Mouse (Mus musculus) adrenal gland, postnatal 36 days (tissue): Measurements from ENCODE around the gene Tram2. TPM values are rescaled to one million over a fixed set of nuclear protein-coding genes. Genes with fewer than 3 reads are reported as not detected.

ENCODE experiments used
- DNase-seq, 2 experiments: peaks; one replicate each; pipeline ENCODE4 v3.0.0; 2021; ENCODE audit warnings: mixed read lengths in 1 of 2
- total RNA-seq, 2 experiments: library from RNA; stranded (reverse); gene quantifications; 2 replicates each; pipeline ENCODE4 v1.2.3; 2021

Tram2 gene
- total RNA-seq, 2 experiments from 2014 or later: 5.3 to 7.8 TPM

GRCm38 (mm10) chr1:21014463-21014862 is 64.6 kb downstream of the Tram2 start:
- peak; percentile 90 to 91 for DNase-seq

DNA sequence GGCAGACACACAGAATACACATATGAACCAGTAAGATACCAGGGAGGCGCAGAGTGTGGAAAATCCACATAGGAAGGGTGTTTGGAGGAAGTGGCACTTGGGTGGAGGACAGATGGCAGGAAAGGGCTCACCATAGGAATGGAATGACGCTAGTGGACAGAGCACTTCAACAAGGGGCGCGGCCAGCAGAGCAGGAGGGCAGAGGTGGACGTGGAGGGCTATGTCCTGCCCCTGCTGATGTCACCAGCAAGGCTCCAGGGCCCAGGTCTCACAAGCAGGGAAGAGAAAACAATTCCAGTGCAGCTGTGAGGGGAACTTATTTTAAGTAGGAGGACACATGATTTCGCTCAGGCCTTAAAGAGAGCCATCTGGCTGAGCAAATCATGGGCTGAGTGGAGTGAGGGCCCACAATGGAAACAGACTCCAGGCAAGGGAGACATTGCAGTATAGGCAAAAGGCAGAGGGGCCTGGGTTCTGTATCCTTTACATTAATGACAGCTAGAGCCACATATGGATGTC is 68.7 kb downstream of the Tram2 start:
- DNase-seq: no peak

- peak; percentile 48 to 70 for DNase-seq
Measured at GRCm38 (mm10) chr1:21008891-21009290, 70.1 kb downstream of the Tram2 start.

DNA sequence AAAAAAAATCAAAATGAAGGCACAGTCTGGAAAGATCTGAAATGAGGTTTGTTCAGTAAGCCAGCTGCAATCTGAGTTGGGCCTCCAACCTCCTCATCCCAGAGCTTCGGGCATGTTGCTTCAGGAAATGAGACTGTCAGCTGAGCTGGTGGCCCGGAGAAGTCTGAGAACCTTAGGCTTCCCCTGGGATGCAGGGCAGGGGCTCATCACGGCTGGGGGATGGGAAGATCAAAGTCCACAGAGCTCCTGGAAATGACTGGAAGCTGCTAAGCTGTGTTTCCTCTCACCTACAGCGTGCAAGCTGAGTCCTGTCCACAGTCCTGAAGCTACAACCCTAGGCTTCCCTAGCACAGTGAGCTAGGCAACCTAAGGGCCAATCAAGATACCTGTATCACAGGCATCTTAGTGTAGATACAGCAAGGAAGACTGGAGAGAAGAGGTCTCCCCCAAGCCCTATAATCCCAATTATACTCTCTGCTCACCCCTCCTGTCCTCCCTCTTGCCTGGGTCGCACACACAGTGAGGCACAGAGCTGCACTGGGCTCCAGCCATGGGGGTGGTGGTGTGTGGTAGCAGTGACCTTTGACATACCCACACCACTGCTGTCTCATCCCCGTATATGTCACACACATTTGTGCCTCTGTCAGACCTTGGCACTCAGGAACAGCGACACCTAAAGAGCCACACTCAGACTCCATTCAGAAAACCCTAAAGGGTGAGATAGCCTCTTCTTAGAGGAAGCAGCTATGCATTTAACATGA is 70.9 kb downstream of the Tram2 start:
- DNase-seq: no peak

- no peak for DNase-seq
Measured at GRCm38 (mm10) chr1:21006775-21007174, 72.3 kb downstream of the Tram2 start.

GRCm38 (mm10) chr1:21004596-21004995 is 74.4 kb downstream of the Tram2 start:
- no peak for DNase-seq

- DNase-seq: no peak
Measured at GRCm38 (mm10) chr1:21002246-21003142, 76.5 kb downstream of the Tram2 start.

DNA sequence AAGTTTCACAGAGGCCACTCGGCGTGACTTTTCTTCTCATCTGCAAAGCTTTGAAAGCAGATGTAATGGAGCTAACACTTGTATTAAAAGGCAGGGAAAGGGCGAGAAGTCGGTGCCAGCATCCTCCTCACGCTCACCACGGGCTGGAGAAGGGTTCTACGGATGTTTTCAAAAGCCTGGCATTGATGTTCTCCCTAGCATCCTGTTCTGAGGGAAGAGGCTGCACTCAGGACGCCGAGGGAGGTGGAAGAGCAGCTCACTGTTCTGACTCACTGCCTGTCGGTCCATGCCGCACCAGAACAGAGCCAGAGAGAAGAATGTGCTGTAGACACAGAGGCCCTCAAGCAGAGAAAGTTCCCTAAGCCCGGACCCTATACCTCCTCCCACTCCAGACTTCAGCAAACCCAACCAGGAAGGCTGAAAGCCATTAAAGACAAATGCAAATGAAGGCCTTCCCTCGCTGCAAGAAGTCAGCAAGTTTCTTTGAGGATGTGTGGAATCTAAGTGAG is 81.1 kb downstream of the Tram2 start:
- DNase-seq: no peak

DNA sequence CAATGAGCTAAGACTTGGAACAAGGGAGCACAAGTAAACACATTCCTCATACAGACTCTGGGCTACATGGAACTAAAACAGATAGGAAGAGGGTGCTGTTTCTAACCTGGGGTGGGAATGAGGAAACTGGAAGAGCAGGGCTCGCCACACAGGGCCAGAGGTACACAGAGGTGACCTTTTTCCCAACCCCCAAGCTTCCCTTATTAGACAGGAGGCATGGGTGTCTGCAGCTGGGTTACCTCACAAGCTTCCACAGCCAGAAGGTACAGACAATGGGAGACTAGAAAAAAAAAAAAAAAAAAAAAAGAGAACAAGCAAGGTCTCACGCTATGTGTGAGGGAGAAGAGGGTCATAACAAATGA is 81.7 kb downstream of the Tram2 start:
- no peak for DNase-seq

GRCm38 (mm10) chr1:20996603-20997327 is 82.3 kb downstream of the Tram2 start:
- no peak for DNase-seq

DNA sequence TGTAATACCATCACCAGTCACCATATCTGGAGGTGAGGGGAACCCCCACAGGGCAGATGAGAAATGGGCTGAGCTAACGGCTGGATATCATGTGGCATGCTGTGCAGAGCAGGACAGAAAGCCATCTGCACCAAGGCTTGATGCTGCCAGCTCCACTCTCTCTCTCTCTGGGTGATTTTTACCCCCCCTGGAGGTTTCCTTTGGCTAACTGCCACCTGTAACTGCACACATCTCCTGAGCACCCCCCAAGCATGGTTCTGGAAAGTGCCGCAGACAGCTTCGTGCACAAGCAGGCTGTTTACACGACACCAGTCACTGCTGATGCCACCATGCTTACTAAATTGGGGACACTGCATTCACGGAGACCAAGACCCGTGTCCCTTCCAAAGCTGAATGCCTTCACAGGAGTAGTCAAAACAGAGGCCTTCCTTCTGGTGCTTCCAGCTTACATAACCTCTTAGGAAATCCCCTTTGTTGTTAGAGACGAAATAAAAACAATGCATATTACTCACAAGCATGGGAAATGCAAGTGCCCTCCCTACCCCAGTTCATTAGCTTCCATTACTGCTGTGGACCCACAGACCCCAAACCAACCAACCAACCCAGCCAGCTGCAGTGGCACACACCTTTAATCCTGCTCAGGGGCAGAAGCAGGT is 83.6 kb downstream of the Tram2 start:
- no peak for DNase-seq

GRCm38 (mm10) chr1:20994338-20994737 is 84.7 kb downstream of the Tram2 start:
- DNase-seq: no peak

- no peak for DNase-seq
Measured at GRCm38 (mm10) chr1:20993690-20994089, 85.3 kb downstream of the Tram2 start.

DNA sequence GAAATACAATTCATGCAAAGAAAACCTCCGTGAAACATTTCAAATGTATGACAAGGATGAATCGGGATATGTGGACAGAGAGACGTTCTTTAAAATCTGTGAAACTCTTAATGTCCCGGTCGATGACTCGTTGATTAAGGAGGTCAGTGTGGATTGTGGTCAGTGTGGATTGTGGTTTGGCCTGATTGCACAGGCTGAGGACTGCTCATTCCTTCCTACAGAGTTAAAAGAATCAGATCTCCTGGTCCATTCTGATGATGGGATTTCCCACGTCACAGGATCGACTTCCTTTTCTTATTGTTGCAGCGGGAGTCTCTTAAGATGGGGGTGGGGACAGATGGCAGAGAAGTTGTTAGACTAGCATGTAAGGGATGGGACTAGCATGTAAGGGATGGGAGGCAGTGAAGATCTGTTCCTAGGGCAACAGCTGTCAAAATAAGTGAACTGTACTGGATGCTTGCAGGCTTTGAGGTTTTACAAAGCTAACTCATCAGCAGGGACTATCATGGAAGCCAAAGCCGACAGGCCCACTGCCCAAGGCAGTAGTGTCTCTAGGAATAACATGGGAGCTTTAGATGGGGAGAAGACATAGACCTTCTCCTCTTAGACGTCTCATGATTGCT is 89.5 kb downstream of the Tram2 start:
- DNase-seq: peak in 1 of 2 experiments; percentile 28

DNA sequence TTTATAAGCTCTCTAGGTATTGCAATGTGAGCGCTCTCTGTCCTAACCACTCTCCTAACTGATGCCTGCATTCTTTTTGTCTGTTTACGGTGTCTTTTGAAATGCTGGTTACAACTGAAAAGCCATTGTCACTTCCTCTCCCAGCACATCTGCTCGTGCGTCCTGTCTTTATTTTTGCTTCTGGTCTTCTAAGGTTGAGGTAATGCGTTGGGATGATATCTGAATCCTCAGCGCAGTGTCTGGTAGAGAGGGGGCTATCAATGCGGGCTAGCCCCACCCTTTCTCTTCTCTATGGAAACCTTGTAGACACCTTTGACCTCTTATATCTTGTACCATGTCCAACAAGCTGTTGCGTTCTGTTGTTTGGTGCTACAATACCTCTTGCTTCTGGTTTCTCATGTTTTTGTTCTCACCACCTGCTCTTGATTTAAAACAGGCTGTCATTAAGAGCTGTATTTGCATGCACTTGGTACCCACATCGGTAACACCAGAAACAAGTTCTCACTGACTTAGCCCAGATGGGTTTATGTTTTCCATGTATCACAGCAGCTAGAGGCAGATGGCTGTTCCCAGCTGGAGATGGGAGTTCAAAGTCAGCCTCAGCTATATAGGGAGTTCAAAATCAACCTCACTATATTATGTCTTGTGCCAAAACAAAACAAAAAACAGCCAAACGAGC is 92.5 kb downstream of the Tram2 start:
- DNase-seq: no peak

DNA sequence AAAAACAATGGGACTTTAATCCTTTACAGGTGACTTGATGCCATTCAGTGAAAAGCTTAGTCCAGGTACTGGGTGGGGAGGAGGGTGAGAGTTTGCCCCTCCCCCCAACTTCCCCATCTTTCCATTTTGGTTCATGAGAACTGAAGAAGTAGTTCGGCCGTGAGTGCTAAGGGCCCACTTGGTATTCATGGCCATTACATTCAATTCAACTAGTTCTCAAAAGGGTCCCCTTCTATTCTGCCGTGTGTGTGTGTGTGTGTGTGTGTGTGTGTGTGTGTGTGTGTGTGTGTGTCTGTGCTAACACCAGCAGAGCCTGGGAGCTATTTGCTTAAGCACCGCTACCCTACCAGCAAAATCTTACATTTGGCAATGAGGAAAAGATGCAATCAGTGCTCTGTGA is 94.4 kb downstream of the Tram2 start:
- DNase-seq: no peak

DNA sequence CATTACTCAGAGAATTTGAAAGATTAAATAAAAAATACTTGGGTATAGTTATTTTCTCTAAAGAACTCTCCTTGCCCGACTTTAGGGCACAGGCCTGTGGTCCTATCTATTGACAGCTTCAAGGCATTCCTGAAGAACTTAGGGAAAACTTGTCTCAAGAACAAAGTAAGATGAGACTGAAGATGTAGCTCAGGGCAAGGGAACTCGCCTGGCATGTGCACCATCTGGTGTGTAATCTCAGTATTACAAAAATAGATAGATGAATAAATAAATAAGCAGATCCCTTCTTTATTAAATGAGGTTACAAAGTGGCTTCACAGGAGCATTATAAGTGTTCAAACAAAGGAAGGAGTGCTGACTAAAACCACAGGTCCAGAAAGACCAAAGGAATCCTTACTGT is 94.9 kb downstream of the Tram2 start:
- no peak for DNase-seq

DNA sequence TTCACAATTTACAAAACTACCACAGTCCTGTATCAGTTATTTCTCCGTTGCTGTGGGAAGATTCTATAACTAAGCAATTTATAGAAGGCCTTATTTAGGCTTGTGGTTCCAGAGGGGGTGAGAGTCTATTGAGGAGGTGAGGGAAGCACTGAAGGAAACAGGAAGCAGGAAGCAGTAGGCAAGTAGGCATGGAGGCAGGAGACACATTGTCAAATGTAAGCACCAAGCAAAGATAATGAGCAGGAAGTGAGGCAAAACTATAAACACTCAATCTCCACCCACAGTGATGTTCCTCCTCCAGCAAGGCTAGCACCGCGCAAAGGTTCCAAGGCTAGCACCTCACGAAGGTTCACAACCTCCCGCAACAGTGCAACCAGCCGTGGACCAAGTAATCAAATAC is 97.3 kb downstream of the Tram2 start:
- no peak for DNase-seq

DNA sequence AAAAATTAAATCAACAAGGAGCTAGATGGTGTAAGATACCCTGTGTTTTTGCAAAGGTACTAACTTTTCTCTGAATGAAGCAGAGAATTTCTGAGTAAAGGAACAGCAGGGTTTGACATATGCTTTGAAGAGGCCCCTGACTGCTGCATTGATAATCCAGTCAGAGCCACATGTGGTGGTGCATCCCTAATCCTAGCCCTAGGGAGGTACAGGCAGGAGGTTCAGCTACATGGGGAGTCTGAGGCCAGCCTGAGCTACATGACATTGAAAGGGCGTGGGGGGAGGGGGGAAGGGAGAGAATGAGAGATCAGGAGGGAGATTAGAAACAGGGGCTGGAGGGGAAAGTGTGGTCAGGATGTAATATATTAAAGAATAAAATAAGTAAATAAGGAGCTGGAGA is 98.5 kb downstream of the Tram2 start:
- DNase-seq: no peak

DNA sequence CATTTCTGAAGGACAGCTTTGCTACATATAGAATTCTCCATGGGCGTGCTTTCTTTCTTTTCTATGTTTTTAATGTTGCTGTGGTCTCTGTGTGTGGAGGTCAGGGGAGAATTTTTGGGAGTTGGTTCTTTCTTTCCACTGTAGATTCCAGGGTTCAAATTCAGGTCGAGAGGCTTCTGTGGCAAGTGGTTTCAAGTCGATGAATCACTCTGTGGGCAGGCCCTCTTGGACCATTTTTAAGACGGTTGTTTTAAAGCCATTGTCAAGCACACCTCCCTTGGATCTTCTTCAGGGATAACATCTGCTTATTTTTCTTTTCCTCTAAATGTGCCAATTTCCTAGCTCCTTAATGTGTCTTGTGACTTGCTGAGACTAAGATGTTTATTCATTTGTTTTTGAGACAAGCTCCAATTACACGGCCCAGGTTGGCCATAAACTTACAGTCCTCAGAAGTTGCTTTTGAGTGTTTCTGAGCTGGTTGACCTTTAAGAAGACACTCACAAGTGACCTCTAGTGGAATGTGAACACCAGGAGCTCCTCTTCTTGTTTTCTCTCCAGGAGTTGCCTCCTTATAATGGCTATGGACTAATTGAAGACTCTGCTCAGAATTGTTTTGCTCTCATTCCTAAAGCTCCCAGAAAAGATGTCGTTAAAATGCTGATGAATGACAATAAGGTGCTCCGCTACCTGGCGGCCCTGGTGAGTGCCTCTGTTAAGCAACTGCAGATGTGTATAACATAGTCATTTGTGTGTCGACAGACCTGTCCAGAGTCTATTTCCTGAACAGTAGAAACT is 104.5 kb downstream of the Tram2 start:
- DNase-seq: no peak
